Mouse (Mus musculus): ENCODE measurements at regions not wholly inside any gene's neighbourhood (a gene's known extent, or its start where the extent isn't known, plus 50 kb on each side); places are given as distances from the start of the nearest gene placed in this dataset.

- no peak for DNase-seq
Observed at GRCm38 (mm10) chr13:116003733-116004132, 305.8 kb downstream of the Isl1 start.

DNA sequence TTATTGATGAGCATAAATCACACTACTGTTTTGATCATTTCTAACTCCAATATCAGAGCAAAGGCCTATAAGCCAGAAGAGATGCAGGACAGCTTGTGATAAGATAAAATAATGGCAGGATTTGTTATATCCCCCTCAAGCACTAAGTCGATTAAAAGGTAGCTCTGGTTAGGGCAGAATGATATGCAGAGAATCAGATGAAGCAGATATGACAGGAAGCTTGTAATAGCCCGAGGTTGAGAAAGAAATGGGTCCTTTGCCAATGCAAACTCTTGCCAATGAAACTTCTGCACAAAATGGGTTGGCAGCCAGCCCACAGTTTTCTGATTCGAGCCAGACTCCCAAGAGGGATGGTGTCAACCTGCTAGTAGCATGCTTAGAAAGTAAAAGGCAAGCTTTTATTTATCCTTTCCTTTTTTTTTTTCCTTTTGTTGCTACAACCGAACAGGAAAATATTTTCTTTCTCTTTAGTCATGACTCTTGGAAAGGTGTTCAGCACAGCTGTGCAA, 307.0 kb downstream of the Isl1 start:
- DNase-seq: peak; percentile 52 to 65

- DNase-seq: no peak
Observed at GRCm38 (mm10) chr13:115990591-115990990, 318.9 kb downstream of the Isl1 start.

GRCm38 (mm10) chr13:115989091-115989490, 320.4 kb downstream of the Isl1 start:
- no peak for DNase-seq

- no peak for DNase-seq
Observed at GRCm38 (mm10) chr13:115986282-115986681, 323.2 kb downstream of the Isl1 start.

GRCm38 (mm10) chr13:115985715-115986114, 323.8 kb downstream of the Isl1 start:
- DNase-seq: no peak

GRCm38 (mm10) chr13:115977890-115978203, 331.6 kb downstream of the Isl1 start:
- DNase-seq: no peak

DNA sequence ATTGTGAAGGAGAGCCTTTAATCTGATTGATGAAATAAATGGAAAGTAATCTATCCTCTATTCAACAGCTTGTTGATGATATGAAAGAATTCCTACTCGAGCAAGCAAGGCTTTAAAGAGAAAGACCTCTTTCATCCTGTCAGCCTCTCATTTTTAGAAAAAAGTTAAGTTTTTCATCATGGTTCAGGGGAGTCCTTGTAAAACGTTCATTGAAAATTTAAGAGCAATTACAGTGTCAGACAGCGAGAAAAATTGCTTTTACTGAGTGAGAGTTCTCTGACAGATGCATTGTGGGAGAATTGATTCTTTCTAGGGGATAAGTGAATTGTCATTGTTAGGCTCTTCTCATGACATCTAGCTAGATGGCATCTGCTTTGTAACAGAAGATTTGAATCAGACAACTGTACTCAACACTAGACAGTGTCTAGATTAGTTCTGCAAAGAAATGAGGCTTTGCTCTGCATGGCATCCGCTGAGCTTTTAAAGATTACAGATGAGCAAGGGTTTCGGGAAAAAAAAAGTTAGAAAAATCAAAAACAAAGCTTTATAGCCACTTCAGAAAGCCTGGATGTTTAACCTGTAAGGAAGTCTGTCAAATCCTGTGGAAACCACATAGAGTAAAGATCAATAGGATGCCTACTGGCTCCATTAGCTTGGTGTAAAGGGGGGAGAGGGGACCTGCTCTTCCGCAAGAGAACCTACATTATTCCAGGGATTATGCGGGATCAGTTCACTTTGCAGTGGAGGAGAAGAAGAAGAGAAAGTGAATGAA, 332.2 kb downstream of the Isl1 start:
- no peak for DNase-seq

All from layer of hippocampus, postnatal 36 days (tissue).